Mouse (Mus musculus): ENCODE measurements at regions not wholly inside any gene's neighbourhood (a gene's known extent, or its start where the extent isn't known, plus 50 kb on each side); places are given as distances from the start of the nearest gene placed in this dataset.

- TF ChIP-seq CTCF (IDR thresholded peaks at IDR 0.05; ENCODE audit: borderline replicate concordance, extremely low read depth, insufficient read depth, insufficient read length): no peak
- TF ChIP-seq POLR2A (IDR thresholded peaks at IDR 0.05; ENCODE audit: borderline replicate concordance, extremely low read depth, insufficient read depth, insufficient read length, poor library complexity, severe bottlenecking): no peak
These were observed 87.6 kb downstream of the Gm12728 start for GRCm38 (mm10) chr4:105877246-105877645.
